Comparison of ENCODE assay signal across 9 mouse cellular contexts in genomic region chr15:30640651-30641050, GRCm38 (mm10).
"Had no signal": no experiment of that assay in that cellular context is flagged by ENCODE, and none has a peak within 500 bp of the region (broad histone marks: within the 10 kb centered on the region; RNA-seq: fewer than 3 reads in every experiment).

No protein-coding gene starts in this region.

- DNase-seq: kidney, postnatal 25 days; layer of hippocampus, adult 9-11 months; liver, postnatal 0 days; lung, embryonic 14.5 days; right cerebral cortex, postnatal 14 days; right cerebral cortex, postnatal 4 days; thymus, adult 2 months; thymus, postnatal 14 days; thymus, postnatal 4 days had no signal
